Comparison of ENCODE assay signal across 29 mouse cellular contexts in the genomic region with DNA sequence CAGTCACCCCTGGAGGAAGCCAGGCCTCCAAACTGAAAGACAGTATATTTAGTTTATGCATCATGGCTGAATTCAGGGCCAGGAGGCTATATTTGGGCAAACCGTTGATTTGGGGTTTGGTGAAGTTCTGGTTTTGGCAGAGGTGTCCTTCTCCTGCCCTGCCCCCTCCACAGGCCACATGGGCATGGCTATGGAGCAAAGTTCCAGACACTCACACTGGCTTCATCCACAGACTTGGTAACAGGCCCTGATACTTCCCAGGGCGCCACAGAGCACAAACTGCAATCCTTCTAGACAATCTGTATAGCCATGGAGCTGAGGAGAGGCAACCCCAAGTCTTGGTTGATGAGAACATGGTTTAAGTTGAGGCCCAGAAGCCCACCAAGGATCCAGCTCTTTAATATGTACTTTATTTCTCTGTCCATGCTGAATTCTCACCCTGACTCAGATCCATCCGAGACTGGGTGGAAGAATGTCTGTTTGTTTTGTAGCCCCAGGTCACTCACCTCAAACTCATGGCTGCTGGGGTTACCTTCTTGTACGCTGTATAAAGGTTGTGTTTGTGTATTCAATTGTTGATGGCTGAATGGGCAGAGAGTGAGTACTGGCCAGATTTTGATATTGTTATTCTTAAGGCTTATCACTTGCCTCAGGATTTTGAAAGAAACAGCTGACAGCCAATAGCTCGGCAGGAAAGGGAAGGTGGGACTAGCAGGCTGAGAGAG.
"Had no signal": no experiment of that assay in that cellular context is flagged by ENCODE, and none has a peak within 500 bp of the region (broad histone marks: within the 10 kb centered on the region; RNA-seq: fewer than 3 reads in every experiment).

No protein-coding gene starts in this region.

- H3K27ac ChIP-seq: left cerebral cortex, adult 2 months; limb, embryonic 10.5 days; limb, embryonic 12.5 days; limb, embryonic 13.5 days; limb, embryonic 15.5 days; liver, embryonic 12.5 days; liver, embryonic 13.5 days; liver, embryonic 14.5 days; liver, embryonic 15.5 days; lung, embryonic 15.5 days; macrophage; midbrain, embryonic 10.5 days; midbrain, embryonic 12.5 days; midbrain, embryonic 15.5 days; neural tube, embryonic 12.5 days had no signal

- H3K4me1 ChIP-seq: limb, embryonic 10.5 days; limb, embryonic 12.5 days; limb, embryonic 13.5 days; limb, embryonic 15.5 days; liver, embryonic 12.5 days; liver, embryonic 13.5 days; liver, embryonic 15.5 days; lung, embryonic 15.5 days; megakaryocyte, embryonic 14.5 days; midbrain, embryonic 10.5 days; midbrain, embryonic 12.5 days; midbrain, embryonic 15.5 days; neural tube, embryonic 12.5 days had no signal

- ATAC-seq: liver, embryonic 12.5 days; lung, postnatal 0 days; midbrain, embryonic 15.5 days; midbrain, embryonic 16.5 days had no signal

- H3K36me3 ChIP-seq: liver, embryonic 12.5 days; liver, embryonic 13.5 days; liver, embryonic 15.5 days; midbrain, embryonic 12.5 days; midbrain, embryonic 15.5 days; neural tube, embryonic 12.5 days had no signal

- DNase-seq: layer of hippocampus, postnatal 36 days; left cerebral cortex, postnatal 4 days; liver, embryonic 13.5 days; lung, adult 18-20 months; lung, adult 2 months; lung, embryonic 14.5 days; lung, postnatal 10 days; lung, postnatal 14 days; lung, postnatal 36 days; lung, postnatal 4 days; midbrain, embryonic 14.5 days had no signal

- H3K4me3 ChIP-seq: left cerebral cortex, adult 2 months; limb, embryonic 10.5 days; limb, embryonic 12.5 days; limb, embryonic 13.5 days; limb, embryonic 15.5 days; liver, embryonic 12.5 days; liver, embryonic 13.5 days; liver, embryonic 15.5 days; lung, embryonic 15.5 days; megakaryocyte, embryonic 14.5 days; midbrain, embryonic 10.5 days; midbrain, embryonic 12.5 days; midbrain, embryonic 15.5 days; myocyte; neural tube, embryonic 12.5 days had no signal

- H3K27me3 ChIP-seq: limb, embryonic 12.5 days; limb, embryonic 13.5 days; limb, embryonic 15.5 days; liver, embryonic 12.5 days; liver, embryonic 13.5 days; liver, embryonic 15.5 days; lung, embryonic 15.5 days; megakaryocyte, embryonic 14.5 days; midbrain, embryonic 12.5 days; midbrain, embryonic 15.5 days; neural tube, embryonic 12.5 days had no signal

- H3K4me2 ChIP-seq: limb, embryonic 12.5 days; limb, embryonic 13.5 days; limb, embryonic 15.5 days; liver, embryonic 12.5 days; liver, embryonic 13.5 days; liver, embryonic 15.5 days; lung, embryonic 14.5 days; lung, embryonic 15.5 days; midbrain, embryonic 12.5 days; midbrain, embryonic 15.5 days; neural tube, embryonic 12.5 days had no signal

- H3K9me3 ChIP-seq: limb, embryonic 10.5 days; limb, embryonic 15.5 days; liver, embryonic 12.5 days; liver, embryonic 13.5 days; liver, embryonic 15.5 days; lung, embryonic 15.5 days; midbrain, embryonic 12.5 days; midbrain, embryonic 15.5 days; neural tube, embryonic 12.5 days had no signal

- H3K9ac ChIP-seq: limb, embryonic 12.5 days; limb, embryonic 13.5 days; limb, embryonic 15.5 days; liver, embryonic 12.5 days; liver, embryonic 13.5 days; liver, embryonic 14.5 days; liver, embryonic 15.5 days; lung, embryonic 14.5 days; lung, embryonic 15.5 days; midbrain, embryonic 12.5 days; midbrain, embryonic 15.5 days; neural tube, embryonic 12.5 days had no signal
